Mouse (Mus musculus) MEL (cell line): ENCODE measurements around the gene Ablim2. TPM values are rescaled to one million over a fixed set of nuclear protein-coding genes. Genes with fewer than 3 reads are reported as not detected.

Experiments used
- DNase-seq: peaks from one replicate; pipeline ENCODE4 v3.0.0; 2011; ENCODE audit warnings: low read depth, low spot score
- H3K27ac ChIP-seq: 2 replicates; pipeline ENCODE4 v1.5.1; 2012; ENCODE audit warnings: low read depth, mild to moderate bottlenecking, control low read depth, low read length, moderate library complexity; ENCODE audit not compliant: control insufficient read depth
- H3K27me3 ChIP-seq, 2 experiments: fragments of 150-350 bp in 1 of 2; sonication (generic) in 1 of 2; 2 replicates each; pipeline ENCODE4 v1.6.1; 2012; ENCODE audit warnings: low read length in 2 of 2, mild to moderate bottlenecking in 2 of 2, improper control_type of control experiment in 1 of 2, moderate library complexity in 1 of 2; ENCODE audit not compliant: insufficient read depth in 2 of 2, control insufficient read depth in 1 of 2
- H3K36me3 ChIP-seq, 2 experiments: 2 replicates each; pipeline ENCODE4 v1.6.1; 2012 to 2014; ENCODE audit warnings: low read length in 2 of 2, improper control_type of control experiment in 1 of 2, inconsistent platforms in 1 of 2, mild to moderate bottlenecking in 1 of 2; ENCODE audit not compliant: insufficient read depth in 2 of 2, control insufficient read depth in 1 of 2
- H3K4me1 ChIP-seq, 2 experiments: fragments of 150-350 bp in 1 of 2; sonication (generic) in 1 of 2; 2 replicates each; pipeline ENCODE4 v1.6.1; 2012; ENCODE audit warnings: low read length in 2 of 2, improper control_type of control experiment in 1 of 2, mild to moderate bottlenecking in 1 of 2; ENCODE audit not compliant: insufficient read depth in 2 of 2, control insufficient read depth in 1 of 2
- H3K4me3 ChIP-seq, 2 experiments: fragments of 150-350 bp in 1 of 2; sonication (generic) in 1 of 2; 2 replicates each; pipeline ENCODE4 v1.5.1; 2012; ENCODE audit warnings: low read depth in 2 of 2, low read length in 2 of 2, mild to moderate bottlenecking in 2 of 2, moderate library complexity in 2 of 2, control low read depth in 1 of 2, improper control_type of control experiment in 1 of 2; ENCODE audit not compliant: control insufficient read depth in 1 of 2, insufficient read depth in 1 of 2
- H3K79me2 ChIP-seq: 2 replicates; pipeline ENCODE4 v1.6.1; 2012; ENCODE audit warnings: mild to moderate bottlenecking, low read length, moderate library complexity; ENCODE audit not compliant: control insufficient read depth, poor library complexity, insufficient read depth
- H3K9ac ChIP-seq: 2 replicates; pipeline ENCODE4 v1.6.1; 2012; ENCODE audit warnings: low read depth, mild to moderate bottlenecking, control low read depth, low read length, moderate library complexity; ENCODE audit not compliant: control insufficient read depth, poor library complexity, severe bottlenecking
- H3K9me3 ChIP-seq: fragments of 150-350 bp; sonication (generic); replicated peaks from 2 replicates; pipeline ENCODE4 v1.6.1; 2012; ENCODE audit warnings: mild to moderate bottlenecking, low read length, improper control_type of control experiment, moderate library complexity; ENCODE audit not compliant: insufficient read depth
- BHLHE40 ChIP-seq: IDR thresholded peaks from 2 replicates; pipeline ENCODE4 v1.6.1; 2012; ENCODE audit warnings: low read depth, mild to moderate bottlenecking, inconsistent platforms, low read length, improper control_type of control experiment, borderline replicate concordance
- CHD1 ChIP-seq: IDR thresholded peaks from 2 replicates; pipeline ENCODE4 v1.6.1; 2012; ENCODE audit warnings: low read depth, mild to moderate bottlenecking, inconsistent platforms, low read length, improper control_type of control experiment
- CTCF ChIP-seq, 3 experiments: IDR thresholded peaks in 2 of 3; conservative IDR thresholded peaks in 1 of 3; 2 replicates each; pipeline ENCODE4 v1.5.1; 2011 to 2012; ENCODE audit warnings: low read length in 3 of 3, low read depth in 2 of 3, mild to moderate bottlenecking in 2 of 3, improper control_type of control experiment in 1 of 3, inconsistent platforms in 1 of 3, mixed read lengths in 1 of 3, moderate library complexity in 1 of 3; ENCODE audit not compliant: control insufficient read depth in 1 of 3, insufficient read depth in 1 of 3, poor library complexity in 1 of 3, severe bottlenecking in 1 of 3
- E2F4 ChIP-seq: IDR thresholded peaks from 2 replicates; pipeline ENCODE4 v1.6.1; 2011; ENCODE audit warnings: low read depth, low read length, improper control_type of control experiment, borderline replicate concordance
- ELF1 ChIP-seq: IDR thresholded peaks from 2 replicates; pipeline ENCODE4 v1.6.1; 2014; ENCODE audit warnings: low read depth, mild to moderate bottlenecking, inconsistent platforms, low read length, improper control_type of control experiment, moderate library complexity
- EP300 ChIP-seq, 2 experiments: IDR thresholded peaks; 2 replicates each; pipeline ENCODE4 v1.6.1; 2011; ENCODE audit warnings: improper control_type of control experiment in 2 of 2, low read length in 2 of 2, low read depth in 1 of 2, mild to moderate bottlenecking in 1 of 2
- ETS1 ChIP-seq: IDR thresholded peaks from 2 replicates; pipeline ENCODE4 v1.6.1; 2012; ENCODE audit warnings: low read depth, mild to moderate bottlenecking, inconsistent platforms, low read length, improper control_type of control experiment, moderate library complexity
- GABPA ChIP-seq: IDR thresholded peaks from 2 replicates; pipeline ENCODE4 v1.6.1; 2012; ENCODE audit warnings: low read depth, mild to moderate bottlenecking, inconsistent platforms, low read length, improper control_type of control experiment, moderate library complexity
- HCFC1 ChIP-seq: IDR thresholded peaks from 2 replicates; pipeline ENCODE4 v1.6.1; 2012; ENCODE audit warnings: low read depth, mild to moderate bottlenecking, inconsistent platforms, low read length, improper control_type of control experiment, moderate library complexity
- JUND ChIP-seq: IDR thresholded peaks from 2 replicates; pipeline ENCODE4 v1.6.1; 2011; ENCODE audit warnings: low read depth, mild to moderate bottlenecking, improper control_type of control experiment, low read length
- KAT2A ChIP-seq: conservative IDR thresholded peaks from 2 replicates; pipeline ENCODE4 v1.6.1; 2012; ENCODE audit warnings: low read depth, low read length, improper control_type of control experiment, inconsistent platforms
- MAZ ChIP-seq: IDR thresholded peaks from 2 replicates; pipeline ENCODE4 v1.6.1; 2012; ENCODE audit warnings: low read depth, mild to moderate bottlenecking, inconsistent platforms, low read length, improper control_type of control experiment
- MEF2A ChIP-seq: IDR thresholded peaks from 2 replicates; pipeline ENCODE4 v1.6.1; 2014; ENCODE audit warnings: low read depth, mild to moderate bottlenecking, inconsistent platforms, low read length, improper control_type of control experiment; ENCODE audit not compliant: poor library complexity, insufficient replicate concordance, severe bottlenecking; ENCODE audit errors: extremely low read depth
- MXI1 ChIP-seq: IDR thresholded peaks from 2 replicates; pipeline ENCODE4 v1.6.1; 2011; ENCODE audit warnings: mild to moderate bottlenecking, low read depth, low read length, improper control_type of control experiment
- NELFE ChIP-seq: IDR thresholded peaks from 2 replicates; pipeline ENCODE4 v1.6.1; 2011; ENCODE audit warnings: low read depth, low read length, improper control_type of control experiment
- NRF1 ChIP-seq: IDR thresholded peaks from 2 replicates; pipeline ENCODE4 v1.6.1; 2014; ENCODE audit warnings: low read depth, mild to moderate bottlenecking, inconsistent platforms, low read length, improper control_type of control experiment, moderate library complexity; ENCODE audit not compliant: poor library complexity, insufficient read depth, severe bottlenecking
- POLR2AphosphoS2 ChIP-seq: IDR thresholded peaks from 2 replicates; pipeline ENCODE4 v1.6.1; 2011; ENCODE audit warnings: low read length, improper control_type of control experiment
- POLR2AphosphoS5 ChIP-seq: IDR thresholded peaks from 2 replicates; pipeline ENCODE4 v1.6.1; 2012; ENCODE audit warnings: low read depth, borderline replicate concordance, mild to moderate bottlenecking, inconsistent platforms, low read length, moderate library complexity, mixed read lengths
- RAD21 ChIP-seq: IDR thresholded peaks from 2 replicates; pipeline ENCODE4 v1.6.1; 2011; ENCODE audit warnings: mild to moderate bottlenecking, low read depth, low read length, improper control_type of control experiment
- SMC3 ChIP-seq: IDR thresholded peaks from 2 replicates; pipeline ENCODE4 v1.6.1; 2011; ENCODE audit warnings: low read depth, low read length, improper control_type of control experiment
- TAL1 ChIP-seq: IDR thresholded peaks from 2 replicates; pipeline ENCODE4 v1.6.1; 2012; ENCODE audit warnings: mild to moderate bottlenecking, inconsistent platforms, low read length, moderate library complexity, mixed read lengths
- TCF12 ChIP-seq: IDR thresholded peaks from 2 replicates; pipeline ENCODE4 v1.6.1; 2014; ENCODE audit warnings: low read depth, mild to moderate bottlenecking, inconsistent platforms, low read length, improper control_type of control experiment, moderate library complexity
- UBTF ChIP-seq: IDR thresholded peaks from 2 replicates; pipeline ENCODE4 v1.6.1; 2012; ENCODE audit warnings: low read depth, mild to moderate bottlenecking, inconsistent platforms, low read length, improper control_type of control experiment, moderate library complexity, borderline replicate concordance; ENCODE audit not compliant: insufficient read depth
- USF2 ChIP-seq, 2 experiments: IDR thresholded peaks; 2 replicates each; pipeline ENCODE4 v1.6.1; 2011 to 2012; ENCODE audit warnings: improper control_type of control experiment in 2 of 2, low read length in 2 of 2, borderline replicate concordance in 1 of 2, inconsistent platforms in 1 of 2, low read depth in 1 of 2, mild to moderate bottlenecking in 1 of 2; ENCODE audit not compliant: insufficient read depth in 1 of 2
- ZMIZ1 ChIP-seq: IDR thresholded peaks from 2 replicates; pipeline ENCODE4 v1.6.1; 2012; ENCODE audit warnings: low read depth, mild to moderate bottlenecking, inconsistent platforms, low read length, improper control_type of control experiment, moderate library complexity
- ZNF384 ChIP-seq: IDR thresholded peaks from 2 replicates; pipeline ENCODE4 v1.6.1; 2012; ENCODE audit warnings: low read depth, mild to moderate bottlenecking, inconsistent platforms, low read length, improper control_type of control experiment
- polyA plus RNA-seq, 2 experiments: library from polyadenylated mRNA; stranded (reverse) in 1 of 2; unstranded in 1 of 2; fragments of >175 nt in 1 of 2; fragments of >200 nt in 1 of 2; gene quantifications; 2 replicates each; pipeline versions ENCODE4 v1.2.1 to v1.2.4; 2012; ENCODE audit warnings: low replicate concordance in 2 of 2, low read depth in 1 of 2; ENCODE audit not compliant: insufficient read length in 2 of 2, insufficient read depth in 1 of 2, missing spikeins in 1 of 2
- total RNA-seq: library from RNA; depleted of rRNA; stranded (reverse); fragments of 300-350 nt; gene quantifications from 2 replicates; pipeline ENCODE4 v1.2.3, GENCODE M21; 2012

The Ablim2 gene
- total and polyA plus RNA-seq, 3 experiments: not detected

DNA sequence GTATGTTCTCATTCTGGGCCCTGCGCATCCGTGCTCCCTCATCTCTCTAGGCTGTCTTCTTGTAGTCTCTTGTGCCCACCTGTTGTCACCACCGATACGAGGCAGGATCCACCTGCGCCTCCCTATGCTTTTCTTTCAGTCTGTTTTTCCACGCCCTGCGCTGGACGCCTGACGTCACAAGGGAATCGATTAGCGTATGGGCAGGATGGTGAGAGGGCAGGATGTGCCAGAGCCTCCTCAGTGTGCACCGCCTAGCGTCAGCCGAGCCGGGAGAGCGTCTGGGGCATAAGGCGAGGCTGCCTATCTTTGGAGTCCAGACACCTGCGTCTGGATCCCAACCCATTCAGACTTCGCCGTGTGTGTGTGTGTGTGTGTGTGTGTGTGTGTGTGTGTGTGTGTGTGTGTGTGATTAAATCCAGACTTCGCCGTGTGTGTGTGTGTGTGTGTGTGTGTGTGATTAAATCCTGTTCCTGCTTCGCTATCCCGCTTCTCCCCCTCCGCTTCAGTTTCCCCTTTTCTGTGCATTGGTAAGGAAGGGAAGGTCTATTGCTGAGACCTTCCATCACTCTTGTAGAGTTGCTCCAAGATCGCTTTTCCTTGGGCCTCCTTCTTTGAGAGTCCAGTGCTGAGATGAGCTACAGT lies 562 bp upstream of the Ablim2 start:
- Histone ChIP-seq H3K79me2 (no peaks in the 10 kb centered on the region), H3K27me3 (no peaks in the 10 kb centered on the region), H3K27ac (no peak overlapping the region), H3K36me3 (no peaks in the 10 kb centered on the region), H3K9ac (no peak overlapping the region), H3K4me1 (no peaks in the 10 kb centered on the region), H3K4me3 (no peak overlapping the region), H3K9me3 (no peaks in the 10 kb centered on the region)
- TF ChIP-seq JUND: no peak
- TF ChIP-seq POLR2AphosphoS5: no peak
- no peak for TF ChIP-seq MAZ
- TF ChIP-seq CTCF (IDR thresholded peaks at IDR 0.05 in 2 of 3, conservative IDR thresholded peaks at IDR 0.05 in 1 of 3; ENCODE audit: control insufficient read depth in 1 of 3, insufficient read depth in 1 of 3, low read depth in 2 of 3, low read length in 3 of 3, poor library complexity in 1 of 3, severe bottlenecking in 1 of 3): no peak
- no peak for TF ChIP-seq CHD1
- no peak for TF ChIP-seq USF2 (IDR thresholded peaks at IDR 0.05; ENCODE audit: borderline replicate concordance in 1 of 2, insufficient read depth in 1 of 2, low read depth in 1 of 2, low read length in 2 of 2)
- TF ChIP-seq E2F4: no peak
- no peak for TF ChIP-seq SMC3
- TF ChIP-seq ZMIZ1: no peak
- no peak for TF ChIP-seq RAD21
- TF ChIP-seq HCFC1: no peak
- no peak for TF ChIP-seq KAT2A
- TF ChIP-seq BHLHE40: no peak
- no peak for TF ChIP-seq ELF1
- TF ChIP-seq EP300 (IDR thresholded peaks at IDR 0.05; ENCODE audit: low read depth in 1 of 2, low read length in 2 of 2): no peak
- TF ChIP-seq POLR2AphosphoS2: no peak
- no peak for TF ChIP-seq NRF1
- no peak for TF ChIP-seq TCF12
- DNase-seq: no peak

GRCm38 (mm10) chr5:35758081-35759053 lies 687 bp downstream of the Ablim2 start:
- TF ChIP-seq TAL1 (no peak), CHD1 (no peak), ELF1 (no peak), RAD21 (no peak), ZNF384 (no peak), UBTF (no peak), GABPA (no peak), KAT2A (no peak), ZMIZ1 (no peak), MEF2A (no peak), ETS1 (no peak), TCF12 (no peak), MXI1 (no peak), MAZ (no peak), POLR2AphosphoS5 (no peak), JUND (no peak), NELFE (no peak)
- Histone ChIP-seq H3K9me3 (no peaks in the 10 kb centered on the region), H3K4me3 (no peak overlapping the region), H3K27ac (no peak overlapping the region), H3K79me2 (no peaks in the 10 kb centered on the region), H3K27me3 (no peaks in the 10 kb centered on the region), H3K4me1 (no peaks in the 10 kb centered on the region), H3K36me3 (no peaks in the 10 kb centered on the region), H3K9ac (no peak overlapping the region)
- no peak for DNase-seq
